Mouse (Mus musculus) lung, postnatal 0 days (tissue): Measurements from ENCODE around the gene Capn8.

ENCODE experiments used
- CTCF ChIP-seq: IDR thresholded peaks from 2 replicates; pipeline ENCODE4 v1.5.1; 2016; ENCODE audit warnings: antibody characterized with exemption, mild to moderate bottlenecking
- EP300 ChIP-seq: IDR thresholded peaks from 2 replicates; pipeline ENCODE4 v1.6.1; 2016; ENCODE audit warnings: antibody characterized with exemption, mild to moderate bottlenecking, control low read depth

- no peak for TF ChIP-seq CTCF
- no peak for TF ChIP-seq EP300
These were observed 39.2 kb upstream of the Capn8 start for GRCm38 (mm10) chr1:182525601-182526000.
